Mouse (Mus musculus) bone marrow, adult 2 months (tissue): ENCODE data around the gene Cdc42se2.

ENCODE experiments used
- CTCF ChIP-seq: fragments of 200-500 bp; IDR thresholded peaks from 2 replicates; pipeline ENCODE4 v1.5.1; 2011; ENCODE audit warnings: low read length, control low read depth; ENCODE audit not compliant: control insufficient read depth, insufficient read depth
- POLR2A ChIP-seq: fragments of 200-500 bp; IDR thresholded peaks from 2 replicates; pipeline ENCODE4 v1.6.1; 2011; ENCODE audit warnings: low read depth, mild to moderate bottlenecking, control low read depth, low read length, borderline replicate concordance; ENCODE audit not compliant: control insufficient read depth

- TF ChIP-seq POLR2A (no peak), CTCF (no peak)
Observed at GRCm38 (mm10) chr11:54717893-54718292, 69.6 kb downstream of the Cdc42se2 start.
